Mouse (Mus musculus) embryonic stem cell, embryonic (primary cell): ENCODE measurements around the gene Cers5.

Experiments used
- CTCF ChIA-PET, 4 experiments: fragments of 300-600 bp in 2 of 4; fragments of 350-600 bp in 2 of 4; sonication (Branson Sonifier 250); formaldehyde crosslinking; loops; one replicate each; lab custom pipeline; 2022; ENCODE audit warnings: inconsistent platforms in 2 of 4; lab: Charles Lee
- POLR2A ChIA-PET, 4 experiments: fragments of 300-600 bp in 2 of 4; fragments of 350-600 bp in 2 of 4; sonication (Branson Sonifier 250); formaldehyde crosslinking; loops; one replicate each; lab custom pipeline; 2022; ENCODE audit warnings: antibody characterized with exemption in 4 of 4, inconsistent platforms in 1 of 4; lab: Charles Lee

Cers5 gene

DNA sequence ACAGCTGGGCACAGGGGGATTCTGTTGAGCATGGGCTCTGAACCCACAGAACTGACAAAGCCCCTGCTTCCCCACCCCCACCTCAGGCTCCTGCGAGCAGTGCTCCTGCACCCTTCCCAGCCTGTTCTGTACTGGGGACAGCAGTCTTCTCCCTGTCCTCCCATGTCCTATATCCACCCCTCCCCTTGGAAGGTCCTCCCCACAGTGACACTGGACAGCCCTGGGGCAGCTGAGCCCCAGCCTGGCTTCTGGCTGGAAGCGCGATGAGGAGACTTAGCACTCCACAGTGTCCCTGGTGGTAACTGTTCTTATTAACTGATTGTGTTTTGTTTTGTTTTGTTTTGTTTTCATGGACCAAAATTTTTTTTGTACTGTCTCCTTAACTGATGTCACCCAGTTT lies 59.1 kb downstream of the Cers5 start:
- POLR2A ChIA-PET: interaction anchor here in 2 of 4 experiments (1.2 to 10.6 kb wide), 4 partner anchors 9 to 58 kb away, joined by 6 to 95 read pairs (median 84); partner anchors contain the start of genes Cox14 (in 2 of the 2), Gm17349 (in 1 of the 2) and Smarcd1 (in 1 of the 2)
- CTCF ChIA-PET: interaction anchor here in 3 of 4 experiments (0.5 to 8.0 kb wide), 9 partner anchors 9 to 117 kb away, joined by 3 to 131 read pairs (median 12); partner anchors contain the start of genes Cox14 (in 3 of the 3) and Gm17349 (in 1 of the 3)

DNA sequence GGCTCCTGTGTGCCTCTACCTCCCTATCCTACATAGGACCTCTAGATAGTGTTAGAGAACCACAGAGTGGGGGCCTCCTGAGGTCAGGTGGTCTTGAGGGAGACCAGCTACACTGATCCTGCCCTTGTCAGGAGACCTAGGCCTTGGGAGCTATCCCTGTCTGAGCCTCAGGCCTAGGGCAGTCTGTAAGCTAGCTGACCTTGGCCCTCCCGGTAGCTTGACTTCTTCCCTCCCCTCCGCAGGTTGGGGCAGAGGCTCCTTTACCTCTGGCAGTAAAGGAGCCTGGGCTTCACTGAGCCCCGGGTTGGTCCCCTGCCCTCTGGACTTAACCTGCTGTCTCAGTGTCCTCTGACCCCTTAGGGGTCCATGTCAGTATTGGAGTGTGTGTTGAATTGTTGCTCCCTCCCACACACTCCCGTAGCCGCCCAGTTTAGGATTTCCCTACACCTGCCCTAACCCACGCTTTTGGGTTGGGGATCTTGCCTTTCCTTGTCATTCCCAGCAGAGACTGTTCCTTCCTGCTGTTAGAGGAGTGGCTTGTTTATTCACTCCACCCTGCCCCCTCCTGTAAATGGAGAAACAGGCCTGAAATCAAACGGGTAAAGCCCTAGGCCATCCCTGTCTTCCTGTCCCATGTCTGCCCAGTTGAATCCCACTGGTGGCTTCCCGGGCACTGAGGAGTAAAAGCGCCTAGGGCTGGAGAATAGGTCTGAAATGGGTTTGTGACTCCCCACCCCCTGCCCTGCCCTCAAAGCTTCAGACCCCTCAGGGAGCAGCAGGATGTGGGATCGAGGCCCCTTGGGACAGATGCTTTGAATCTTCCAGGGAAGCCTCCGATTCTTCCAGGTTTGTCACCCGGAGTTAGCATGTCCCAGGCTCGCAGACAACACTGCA lies 59.8 kb downstream of the Cers5 start:
- ChIA-PET CTCF (interaction anchor here in 3 of 4 experiments (0.6 to 8.0 kb wide), 11 partner anchors 8 to 1386 kb away, joined by 3 to 131 read pairs (median 6); partner anchors contain the start of genes Cox14 (in 3 of the 3) and Gm17349 (in 1 of the 3)), POLR2A (interaction anchor here (0.5 to 10.6 kb wide), 13 partner anchors 9 to 180 kb away, joined by 3 to 95 read pairs (median 5); partner anchors contain the start of genes Cox14 (in 3 of the 4), Asic1 (in 1 of the 4), Gm17349 (in 1 of the 4) and Smarcd1 (in 1 of the 4))

DNA sequence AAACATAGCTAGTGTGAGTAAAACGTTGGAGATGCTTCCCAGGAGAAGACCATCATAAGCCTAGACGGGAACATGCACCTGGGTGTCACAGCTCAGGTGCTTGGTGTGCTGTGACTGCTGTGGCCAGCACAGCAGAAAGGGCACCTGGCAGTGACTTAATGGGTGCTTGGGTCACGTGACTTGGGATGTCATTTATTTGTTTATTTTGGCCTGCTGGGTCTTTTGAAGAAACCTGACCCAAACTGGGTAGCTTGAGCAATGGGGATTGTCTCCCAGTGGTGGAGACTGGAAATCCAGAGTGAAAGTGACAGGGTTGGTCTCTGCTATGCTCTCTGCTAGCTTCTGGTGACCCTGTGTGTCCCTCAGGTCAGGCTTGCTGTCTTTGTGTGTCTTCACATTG lies 61.2 kb downstream of the Cers5 start:
- CTCF ChIA-PET: interaction anchor here (0.5 to 8.0 kb wide), 9 partner anchors 9 to 114 kb away, joined by 3 to 131 read pairs (median 4); partner anchors contain the start of genes Cox14 (in 3 of the 4) and Smarcd1 (in 1 of the 4)
- POLR2A ChIA-PET: interaction anchor here in 3 of 4 experiments (0.5 to 10.6 kb wide), 17 partner anchors 7 to 226 kb away, joined by 3 to 95 read pairs (median 4); partner anchors contain the start of genes Cox14 (in 3 of the 3), Racgap1 (in 2 of the 3), Asic1 (in 1 of the 3) and Gm17349 (in 1 of the 3)

DNA sequence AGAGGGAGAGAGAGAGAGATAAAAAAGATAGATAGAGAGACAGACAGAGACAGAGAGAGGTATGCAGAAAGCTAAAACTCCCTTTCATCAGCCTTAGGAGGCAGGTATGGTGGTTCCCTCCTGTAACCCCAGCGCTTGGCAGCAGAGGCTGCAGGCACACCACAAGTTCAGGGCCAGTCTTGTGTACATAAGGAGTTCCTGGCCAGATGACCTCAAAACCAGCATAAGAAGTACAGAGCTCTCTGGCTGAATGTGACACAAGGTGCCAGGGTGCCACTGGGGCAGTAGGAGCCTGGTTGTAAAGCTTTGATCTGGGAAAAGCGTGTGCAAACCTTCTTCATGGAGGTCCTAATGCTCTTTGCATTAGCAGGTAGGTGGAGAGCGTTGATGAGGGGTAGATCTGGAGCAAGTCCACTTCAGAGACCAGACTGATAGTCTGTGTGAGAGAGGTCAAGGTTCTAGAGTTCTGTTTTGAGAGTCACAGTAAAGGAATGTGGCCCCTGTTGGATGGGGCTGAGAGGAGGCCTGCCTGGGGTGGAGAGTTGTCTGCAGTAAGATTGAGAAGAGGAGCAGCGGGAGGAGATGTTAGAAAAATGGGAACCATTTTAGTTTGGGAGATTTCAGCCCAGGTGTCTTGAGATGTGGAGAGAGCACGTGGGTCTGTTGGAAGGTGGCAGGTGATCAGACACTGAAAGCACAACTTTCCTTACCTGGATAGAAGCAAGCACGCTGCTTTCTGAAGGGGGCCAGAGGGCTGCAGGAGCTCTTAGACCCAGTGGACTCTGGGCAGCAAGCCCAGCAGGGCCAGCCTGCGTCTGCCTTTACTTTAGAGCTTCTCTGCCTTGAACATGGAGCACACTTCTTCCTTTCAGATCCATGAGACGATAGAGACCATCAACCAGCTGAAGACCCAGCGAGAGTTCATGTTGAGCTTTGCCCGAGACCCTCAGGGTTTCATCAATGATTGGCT lies 62.2 kb downstream of the Cers5 start:
- CTCF ChIA-PET: interaction anchor here in 3 of 4 experiments (0.7 to 8.0 kb wide), 5 partner anchors 14 to 113 kb away, joined by 3 to 131 read pairs (median 15); partner anchors contain the start of gene Cox14 (in 3 of the 3)
- POLR2A ChIA-PET: interaction anchor here in 3 of 4 experiments (0.5 to 10.6 kb wide), 14 partner anchors 6 to 262 kb away, joined by 3 to 95 read pairs (median 4); partner anchors contain the start of genes Cox14 (in 3 of the 3), Racgap1 (in 2 of the 3), Asic1 (in 1 of the 3) and Gm17349 (in 1 of the 3)

DNA sequence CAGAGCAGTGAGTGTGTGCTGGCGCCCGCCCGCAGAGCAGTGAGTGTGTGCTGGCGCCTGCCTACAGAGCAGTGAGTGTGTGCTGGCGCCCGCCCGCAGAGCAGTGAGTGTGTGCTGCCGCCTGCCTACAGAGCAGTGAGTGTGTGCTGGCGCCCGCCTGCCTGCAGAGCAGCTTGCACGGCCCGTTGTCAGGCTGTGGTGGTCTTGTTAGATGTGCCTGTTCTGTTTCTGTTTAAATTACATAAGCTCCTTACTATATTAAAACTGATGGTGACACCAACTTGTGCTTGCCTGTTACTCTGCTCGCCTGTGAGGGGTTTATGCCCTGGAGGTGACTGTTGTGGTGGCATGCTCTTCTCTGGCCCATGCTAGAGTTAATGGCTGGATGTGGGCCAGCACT lies 64.5 kb downstream of the Cers5 start:
- POLR2A ChIA-PET: interaction anchor here in 3 of 4 experiments (0.6 to 10.1 kb wide), 9 partner anchors 7 to 281 kb away, joined by 3 to 90 read pairs (median 4); partner anchors contain the start of genes Cox14 (in 2 of the 3), Gpd1 (in 1 of the 3) and Racgap1 (in 1 of the 3)
- CTCF ChIA-PET: interaction anchor here (0.6 to 1.8 kb wide), 7 partner anchors 16 to 264 kb away, joined by 3 to 6 read pairs (median 4); no protein-coding TSS in a partner anchor

DNA sequence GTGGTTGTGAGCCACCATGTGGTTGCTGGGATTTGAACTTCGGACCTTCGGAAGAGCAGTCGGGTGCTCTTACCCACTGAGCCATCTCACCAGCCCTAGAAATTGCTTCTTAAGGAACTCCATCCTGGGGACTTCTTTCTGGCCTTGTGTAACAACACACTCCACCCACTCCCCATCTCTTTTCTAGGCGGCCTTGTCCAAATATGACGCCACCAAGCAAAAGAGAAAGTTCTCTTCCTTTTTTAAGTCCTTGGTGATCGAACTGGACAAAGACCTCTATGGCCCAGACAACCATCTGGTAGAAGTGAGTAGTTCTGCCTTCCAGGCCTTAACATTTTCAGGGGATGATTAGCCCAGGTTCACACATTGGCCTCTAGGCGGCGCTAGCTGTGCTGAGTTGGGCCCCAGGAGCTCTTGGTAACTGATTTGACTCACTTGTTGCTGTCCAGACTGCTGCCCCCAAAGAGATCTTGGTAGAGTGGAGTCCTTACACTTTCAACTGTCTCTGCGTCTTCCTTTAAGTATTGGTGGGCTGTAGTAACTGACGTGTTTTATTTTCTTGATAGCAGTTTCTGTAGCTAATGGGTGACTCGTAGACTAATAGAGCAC lies 67.1 kb downstream of the Cers5 start, which contains the start of gene Gm17349:
TSS of gene Gm17349 (minus strand) at position 51 of the 609 bp plus-strand sequence.
- ChIA-PET POLR2A (interaction anchor here (0.5 to 10.1 kb wide), 45 partner anchors 8 to 675 kb away, joined by 3 to 118 read pairs (median 4); partner anchors contain the start of genes Cox14 (in 3 of the 4), Gpd1 (in 2 of the 4), Aqp6 (in 1 of the 4) and Asic1 (in 1 of the 4)), CTCF (interaction anchor here (0.5 to 4.1 kb wide), 46 partner anchors 8 to 1545 kb away, joined by 3 to 92 read pairs (median 6); partner anchors contain the start of genes Cox14 (in 4 of the 4), Gpd1 (in 2 of the 4), Asic1 (in 1 of the 4) and Dip2b (in 1 of the 4))

DNA sequence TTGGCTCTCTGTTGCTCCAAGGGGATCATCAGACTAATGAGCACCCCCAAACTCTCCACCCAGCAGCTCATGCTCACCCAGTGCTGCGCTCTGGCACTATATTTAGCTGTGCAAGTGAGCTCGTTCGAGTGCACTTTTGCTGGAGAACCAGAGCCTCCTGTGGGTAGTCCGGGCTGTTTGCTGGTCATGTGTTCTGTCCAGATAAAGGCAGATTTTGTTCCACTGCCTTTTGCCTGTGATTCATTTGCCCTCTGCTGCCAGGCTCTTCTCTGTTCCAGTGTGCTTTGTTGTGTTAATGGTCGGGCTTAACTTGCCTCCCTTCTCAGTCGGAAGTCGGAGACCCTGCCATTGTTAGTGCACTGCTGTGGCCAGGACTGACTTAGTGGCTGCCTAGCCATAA lies 67.8 kb downstream of the Cers5 start:
- CTCF ChIA-PET: interaction anchor here (0.5 to 4.1 kb wide), 35 partner anchors 8 to 1073 kb away, joined by 3 to 92 read pairs (median 4); partner anchors contain the start of genes Cox14 (in 3 of the 4), Asic1 (in 1 of the 4) and Gpd1 (in 1 of the 4)
- POLR2A ChIA-PET: interaction anchor here (0.6 to 10.1 kb wide), 44 partner anchors 7 to 1610 kb away, joined by 3 to 118 read pairs (median 5); partner anchors contain the start of genes Cox14 (in 3 of the 4), Gpd1 (in 2 of the 4), Racgap1 (in 2 of the 4) and Aqp6 (in 1 of the 4)

DNA sequence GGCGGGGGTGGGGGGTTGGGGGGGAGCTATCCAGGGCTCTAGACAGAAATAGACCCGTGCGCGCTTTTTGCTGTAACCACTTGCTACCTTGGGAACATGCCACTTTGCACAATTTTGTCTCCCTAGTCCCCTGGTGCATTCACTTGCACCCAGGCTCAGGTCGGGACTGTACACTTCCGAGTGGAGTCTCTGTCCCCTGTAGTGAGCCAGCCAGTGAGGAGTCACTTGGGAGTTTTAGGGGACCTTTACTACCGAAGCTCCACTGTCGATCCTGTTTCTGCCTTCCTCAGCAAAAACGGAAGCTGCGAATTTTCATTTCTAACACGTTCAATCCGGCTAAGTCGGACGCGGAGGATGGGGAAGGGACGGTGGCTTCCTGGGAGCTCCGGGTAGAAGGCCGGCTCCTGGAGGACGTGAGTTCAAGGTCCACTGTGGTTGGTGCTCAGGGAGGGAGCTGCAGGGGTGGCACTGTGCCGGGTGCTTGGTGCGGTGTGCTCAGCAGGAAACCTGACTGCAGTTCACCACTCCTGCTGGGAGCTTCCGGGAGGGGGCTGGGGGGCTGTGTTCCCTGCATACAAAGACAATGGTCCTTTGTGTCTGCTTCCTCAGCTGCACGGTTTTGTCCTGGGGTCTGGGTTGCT lies 68.5 kb downstream of the Cers5 start:
- ChIA-PET CTCF (interaction anchor here (0.5 to 4.1 kb wide), 31 partner anchors 11 to 1072 kb away, joined by 3 to 92 read pairs (median 4); partner anchors contain the start of genes Cox14 (in 3 of the 4), Asic1 (in 1 of the 4) and Gpd1 (in 1 of the 4)), POLR2A (interaction anchor here (0.6 to 10.1 kb wide), 44 partner anchors 11 to 1611 kb away, joined by 3 to 118 read pairs (median 4); partner anchors contain the start of genes Cox14 (in 3 of the 4), Gpd1 (in 2 of the 4), Racgap1 (in 2 of the 4) and Aqp6 (in 1 of the 4))

DNA sequence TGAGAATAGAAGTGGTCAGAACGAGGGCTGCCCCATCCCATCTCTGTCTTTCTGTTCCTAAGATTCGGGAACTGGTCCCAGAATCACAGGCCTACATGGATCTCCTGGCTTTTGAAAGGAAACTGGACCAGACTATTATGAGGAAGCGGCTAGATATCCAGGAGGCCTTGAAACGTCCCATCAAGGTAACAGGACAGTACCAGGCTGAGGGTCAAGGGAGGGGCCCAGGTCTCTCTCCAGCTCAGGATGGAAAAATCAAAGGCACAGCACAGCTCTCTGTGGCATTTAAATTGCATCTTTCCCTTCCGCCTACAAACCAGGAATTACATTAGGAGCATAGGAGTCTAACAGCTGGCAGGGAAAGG lies 69.0 kb downstream of the Cers5 start:
- ChIA-PET CTCF (interaction anchor here in 3 of 4 experiments (0.5 to 4.1 kb wide), 16 partner anchors 11 to 590 kb away, joined by 3 to 92 read pairs (median 15); partner anchors contain the start of genes Cox14 (in 3 of the 3) and Gpd1 (in 1 of the 3)), POLR2A (interaction anchor here (0.6 to 10.1 kb wide), 29 partner anchors 10 to 1077 kb away, joined by 3 to 118 read pairs (median 4); partner anchors contain the start of genes Cox14 (in 2 of the 4), Gpd1 (in 2 of the 4), Aqp6 (in 1 of the 4) and Lima1 (in 1 of the 4))

DNA sequence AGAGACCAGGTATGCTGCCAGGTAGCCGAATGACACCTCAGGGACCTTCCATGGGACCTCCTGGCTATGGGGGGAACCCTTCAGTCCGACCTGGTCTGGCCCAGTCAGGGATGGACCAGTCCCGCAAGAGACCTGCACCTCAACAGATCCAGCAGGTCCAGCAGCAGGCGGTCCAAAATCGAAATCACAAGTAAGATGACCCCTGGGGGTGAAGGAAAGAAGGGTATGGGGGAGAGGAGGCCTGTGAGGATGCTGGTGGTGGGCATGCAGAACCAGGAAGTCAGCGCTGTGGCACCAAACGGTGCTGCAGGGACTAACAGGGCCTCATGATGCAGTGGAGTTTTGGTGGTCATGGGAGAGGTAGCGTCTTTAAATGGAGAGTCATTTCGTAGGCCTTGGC lies 69.6 kb downstream of the Cers5 start:
- ChIA-PET CTCF (interaction anchor here in 3 of 4 experiments (1.1 to 4.0 kb wide), 8 partner anchors 12 to 107 kb away, joined by 4 to 92 read pairs (median 24); partner anchors contain the start of genes Cox14 (in 2 of the 3) and Gpd1 (in 1 of the 3)), POLR2A (interaction anchor here in 3 of 4 experiments (0.7 to 10.1 kb wide), 8 partner anchors 10 to 172 kb away, joined by 3 to 118 read pairs (median 14); partner anchors contain the start of genes Cox14 (in 2 of the 3), Gpd1 (in 1 of the 3) and Lima1 (in 1 of the 3))

DNA sequence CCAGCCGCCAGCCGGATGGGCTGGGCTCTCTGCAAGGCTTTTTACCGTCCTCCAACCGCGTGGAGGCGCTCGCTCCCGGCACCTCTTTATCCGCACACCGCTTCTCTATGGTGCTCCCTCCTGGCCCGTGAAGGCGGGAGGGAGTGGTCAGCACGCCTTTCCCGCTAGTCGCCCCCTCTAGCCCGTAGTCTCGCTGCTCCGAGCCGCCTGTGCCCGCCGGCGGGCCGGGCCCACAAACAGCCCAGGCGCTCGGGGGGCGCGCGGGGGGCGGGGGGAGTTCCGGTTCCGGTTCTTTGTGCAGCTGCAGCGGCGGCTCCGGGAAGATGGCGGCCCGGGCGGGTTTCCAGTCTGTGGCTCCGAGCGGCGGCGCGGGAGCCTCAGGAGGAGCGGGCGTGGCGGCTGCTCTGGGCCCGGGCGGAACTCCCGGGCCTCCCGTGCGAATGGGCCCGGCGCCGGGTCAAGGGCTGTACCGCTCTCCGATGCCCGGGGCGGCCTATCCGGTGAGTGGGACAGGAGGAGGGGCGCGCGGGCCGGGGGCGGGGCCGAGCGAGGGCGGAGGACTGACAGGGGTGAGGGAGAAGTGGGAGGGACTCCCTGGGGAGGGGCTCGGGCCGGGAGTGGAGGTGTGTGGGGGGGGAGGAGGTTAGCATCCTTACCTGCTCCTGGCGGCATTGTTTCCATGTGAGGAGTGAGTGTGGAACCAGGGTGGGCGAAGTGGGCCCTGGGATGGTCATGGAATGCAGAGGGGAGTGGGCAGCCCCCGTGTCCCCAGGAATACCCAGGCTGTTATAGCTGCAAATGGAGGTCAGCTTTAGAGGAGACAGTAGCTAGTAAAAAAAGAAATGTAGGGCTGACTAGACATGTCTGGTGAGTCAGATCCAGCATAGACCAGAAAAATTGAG lies 70.4 kb downstream of the Cers5 start, which contains the start of gene Smarcd1:
TSS of gene Smarcd1 (plus strand) at position 131 of the 902 bp plus-strand sequence.
- POLR2A ChIA-PET: interaction anchor here in 2 of 4 experiments (0.7 to 10.1 kb wide), 5 partner anchors 13 to 24 kb away, joined by 3 to 118 read pairs (median 82); partner anchors contain the start of genes Cox14 (in 2 of the 2) and Gpd1 (in 1 of the 2)
- CTCF ChIA-PET: interaction anchor here in 3 of 4 experiments (1.0 to 4.0 kb wide), 8 partner anchors 9 to 24 kb away, joined by 3 to 42 read pairs (median 4); partner anchors contain the start of gene Cox14 (in 2 of the 3)

DNA sequence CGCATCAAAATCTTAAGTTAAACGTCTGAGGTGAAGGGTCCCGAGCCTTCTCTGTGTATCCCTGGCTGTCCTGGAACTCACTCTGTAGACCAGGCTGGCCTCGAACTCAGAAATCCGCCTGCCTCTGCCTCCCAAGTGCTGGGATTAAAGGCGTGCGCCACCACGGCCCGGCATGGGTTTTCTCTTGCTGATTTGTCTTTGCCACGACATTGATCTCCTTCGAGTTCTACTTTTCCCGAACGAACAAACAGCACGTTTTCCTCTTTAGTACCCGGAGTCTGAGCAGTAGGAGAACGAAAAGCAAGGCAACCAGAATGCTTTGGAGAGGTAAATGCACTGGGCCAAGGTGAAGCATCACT lies 71.1 kb downstream of the Cers5 start:
- POLR2A ChIA-PET: interaction anchor here in 2 of 4 experiments (0.6 to 10.1 kb wide), 6 partner anchors 11 to 266 kb away, joined by 3 to 118 read pairs (median 10); partner anchors contain the start of genes Cox14 (in 1 of the 2) and Gpd1 (in 1 of the 2)
- CTCF ChIA-PET: interaction anchor here in 2 of 4 experiments (1.0 to 4.0 kb wide), 5 partner anchors 10 to 24 kb away, joined by 3 to 16 read pairs (median 4); partner anchors contain the start of gene Cox14 (in 1 of the 2)
